Mouse (Mus musculus) layer of hippocampus, postnatal 14 days (tissue): ENCODE results near the gene Banf1. TPM values are rescaled to one million over a fixed set of nuclear protein-coding genes. Genes with fewer than 3 reads are reported as not detected.

Experiments used
- DNase-seq, 2 experiments: peaks; one replicate each; pipeline ENCODE4 v3.0.0; 2021 to 2022; ENCODE audit warnings: low spot score in 2 of 2, mixed read lengths in 1 of 2
- total RNA-seq, 2 experiments: library from RNA; stranded (reverse); gene quantifications; 2 replicates each; pipeline ENCODE4 v1.2.3; 2021

Banf1 gene
- total RNA-seq, 2 experiments from 2014 or later: 83.0 to 97.1 TPM

GRCm38 (mm10) chr19:5323801-5324200 lies 43.2 kb downstream of the Banf1 start:
- DNase-seq: no peak

Other genes starting within 250 kb of the Banf1 start
- 100 to 1,000 TPM; 193 to 211 TPM for gene Klc2, start 248.6 kb downstream of the Banf1 start, total RNA-seq
- 10 to 100 TPM; 59.6 to 63.9 TPM for gene Pacs1, start 94.0 kb downstream of the Banf1 start, total RNA-seq
- gene Sf3b2, start 71.7 kb downstream of the Banf1 start, total RNA-seq: 100 to 1,000 TPM; 195 to 199 TPM
- 100 to 1,000 TPM; 129 to 132 TPM for gene Gal3st3, start 68.8 kb downstream of the Banf1 start, total RNA-seq
- gene Catsper1, start 31.4 kb downstream of the Banf1 start, total RNA-seq: not detected
- gene Cst6, start 17.6 kb downstream of the Banf1 start, total RNA-seq: 1 to 10 TPM; 5.4 to 5.9 TPM
- gene Eif1ad, start 427 bp downstream of the Banf1 start, total RNA-seq: 10 to 100 TPM; 21.8 to 25.0 TPM
- gene Sart1, start 21.5 kb upstream of the Banf1 start, total RNA-seq: 10 to 100 TPM; 81.1 to 91.5 TPM
- under 1 TPM in 1 of 2 experiments, not detected in 1; 0.67 TPM for gene Tsga10ip, start 35.4 kb upstream of the Banf1 start, total RNA-seq
- 100 to 1,000 TPM; 269 to 270 TPM for gene Drap1, start 57.8 kb upstream of the Banf1 start, total RNA-seq
- gene AI837181, start 58.0 kb upstream of the Banf1 start, total RNA-seq: 10 to 100 TPM; 63.0 to 63.6 TPM
- not detected for gene Fosl1, start 80.4 kb upstream of the Banf1 start, total RNA-seq
- 10 to 100 TPM; 29.9 to 31.8 TPM for gene Ccdc85b, start 90.7 kb upstream of the Banf1 start, total RNA-seq
- 100 to 1,000 TPM in 1 of 2 experiments, 10 to 100 TPM in 1; 96.3 to 101 TPM for gene Fibp, start 93.4 kb upstream of the Banf1 start, total RNA-seq
- 1 to 10 TPM in 1 of 2 experiments, under 1 TPM in 1; 0.41 to 1.2 TPM for gene Ctsw, start 101.3 kb upstream of the Banf1 start, total RNA-seq
- gene Efemp2, start 106.8 kb upstream of the Banf1 start, total RNA-seq: 10 to 100 TPM; 16.8 to 20.9 TPM
- 10 to 100 TPM; 34.3 to 35.6 TPM for gene Mus81, start 121.2 kb upstream of the Banf1 start, total RNA-seq
- gene Cfl1, start 123.3 kb upstream of the Banf1 start, total RNA-seq: 1,000 to 10,000 TPM; 1,666 to 1,748 TPM
- 1 to 10 TPM; 6.3 to 8.1 TPM for gene 1700020D05Rik, start 136.6 kb upstream of the Banf1 start, total RNA-seq
- 10 to 100 TPM; 70.5 to 74.2 TPM for gene Snx32, start 143.4 kb upstream of the Banf1 start, total RNA-seq
- gene Ovol1, start 193.5 kb upstream of the Banf1 start, total RNA-seq: not detected
- 1 to 10 TPM; 7.1 to 8.8 TPM for gene Ap5b1, start 200.9 kb upstream of the Banf1 start, total RNA-seq
- gene Rnaseh2c, start 234.7 kb upstream of the Banf1 start, total RNA-seq: 10 to 100 TPM; 84.4 to 90.5 TPM
- gene Kat5, start 243.1 kb upstream of the Banf1 start, total RNA-seq: 10 to 100 TPM; 83.3 to 83.5 TPM